Mouse (Mus musculus) cerebellum, adult 2 months (tissue): ENCODE measurements around the gene Fam78a.

Experiments
- CTCF ChIP-seq: fragments of 200-500 bp; IDR thresholded peaks from 2 replicates; pipeline ENCODE4 v1.5.1; 2011; ENCODE audit warnings: low read depth, mild to moderate bottlenecking, control low read depth, low read length, moderate library complexity, borderline replicate concordance; ENCODE audit not compliant: insufficient read depth
- POLR2A ChIP-seq: fragments of 200-500 bp; IDR thresholded peaks from 2 replicates; pipeline ENCODE4 v1.6.1; 2011; ENCODE audit warnings: low read length, control low read depth, borderline replicate concordance; ENCODE audit not compliant: insufficient read depth

DNA sequence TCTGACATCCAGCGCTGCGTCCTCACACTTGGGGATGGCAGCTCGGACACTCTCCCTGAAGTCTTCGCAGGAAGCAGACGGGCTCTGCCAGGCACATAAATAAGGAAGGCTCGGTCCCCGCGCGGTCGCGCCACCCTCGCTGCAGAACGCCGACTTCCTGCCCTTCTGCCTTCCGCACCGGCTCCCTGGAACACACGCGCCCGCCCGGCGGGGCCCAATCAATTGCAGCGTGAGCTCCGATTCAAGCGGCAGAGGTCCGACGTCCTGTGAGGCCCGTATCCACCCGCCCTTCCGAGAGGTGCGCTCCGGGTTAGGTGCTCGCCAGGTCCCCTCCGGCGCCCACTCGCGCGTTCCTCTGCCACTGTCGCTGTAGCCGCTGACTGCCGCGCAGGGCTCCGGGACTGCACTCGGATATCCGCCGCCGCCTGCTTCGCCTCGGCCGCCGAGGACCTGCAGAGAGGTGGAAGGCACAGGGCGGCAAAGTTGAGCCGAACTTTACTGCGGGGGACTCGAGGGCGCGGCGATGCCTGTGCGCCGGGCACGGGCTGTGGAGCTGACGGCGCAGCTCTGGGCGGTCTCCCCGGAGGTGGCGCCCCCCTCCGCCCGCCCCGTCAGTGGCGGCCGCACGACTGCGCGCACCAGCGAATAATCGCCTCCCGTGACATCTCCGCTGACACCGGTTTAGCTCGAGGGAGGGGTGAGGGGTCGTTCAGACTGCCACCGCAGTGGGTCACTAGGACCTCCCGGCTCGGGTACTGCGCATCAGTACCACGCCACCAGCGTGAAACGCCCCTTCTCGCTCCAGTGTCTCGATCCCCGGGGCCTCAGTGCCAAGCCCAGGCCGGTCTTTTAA lies 1.3 kb downstream of the Fam78a start:
- TF ChIP-seq CTCF (no peak), POLR2A (no peak)
